Mouse (Mus musculus): ENCODE measurements around the gene Adam8. TPM values are rescaled to one million over a fixed set of nuclear protein-coding genes. Genes with fewer than 3 reads are reported as not detected.

The Adam8 gene
- polyA plus RNA-seq, 1 experiment from 2014 or later = 2.8 TPM

GRCm38 (mm10) chr7:139956658-139957057, 35.7 kb downstream of the Adam8 start:
- peaks cover 4% of the 10 kb centered on the region for H3K4me1 ChIP-seq (ENCODE audit: control insufficient read depth, insufficient read depth, low read length)
- 71% methylated on average over 3 of the region's 3 CpGs for WGBS
- H3K4me2 ChIP-seq (ENCODE audit: low read depth, low read length) = no peak overlapping the region
- no peak for ATAC-seq (replicated peaks; ENCODE audit: extremely low read depth, insufficient read depth, low FRiP score)
- H3K9me3 ChIP-seq (replicated peaks; ENCODE audit: control insufficient read depth, low read length) = no peaks in the 10 kb centered on the region
- H3K27ac ChIP-seq (ENCODE audit: low read length) = no peak overlapping the region
- no peak overlapping the region for H3K9ac ChIP-seq (ENCODE audit: low read length)
- H3K27me3 ChIP-seq (ENCODE audit: control insufficient read depth, insufficient read depth, low read length) = peaks cover 9% of the 10 kb centered on the region
- no peak overlapping the region for H3K4me3 ChIP-seq (ENCODE audit: low read length)
- no peaks in the 10 kb centered on the region for H3K36me3 ChIP-seq (ENCODE audit: control insufficient read depth, insufficient read depth)

- Histone ChIP-seq H3K27ac (ENCODE audit: low read length) (no peak overlapping the region), H3K4me1 (ENCODE audit: control insufficient read depth, insufficient read depth, low read length) (peaks cover 7% of the 10 kb centered on the region), H3K9me3 (replicated peaks; ENCODE audit: control insufficient read depth, low read length) (no peaks in the 10 kb centered on the region), H3K27me3 (ENCODE audit: control insufficient read depth, insufficient read depth, low read length) (peaks cover 7% of the 10 kb centered on the region), H3K4me2 (ENCODE audit: low read depth, low read length) (no peak overlapping the region), H3K9ac (ENCODE audit: low read length) (no peak overlapping the region), H3K36me3 (ENCODE audit: control insufficient read depth, insufficient read depth) (no peaks in the 10 kb centered on the region), H3K4me3 (ENCODE audit: low read length) (no peak overlapping the region)
- no peak for ATAC-seq (replicated peaks; ENCODE audit: extremely low read depth, insufficient read depth, low FRiP score)
- WGBS = 78% methylated on average over 4 of the region's 4 CpGs
Observed at GRCm38 (mm10) chr7:139955505-139955904, 36.9 kb downstream of the Adam8 start.

- WGBS = 73% methylated on average over 6 of the region's 6 CpGs
- Histone ChIP-seq H3K4me2 (ENCODE audit: low read depth, low read length) (no peak overlapping the region), H3K9me3 (replicated peaks; ENCODE audit: control insufficient read depth, low read length) (no peaks in the 10 kb centered on the region), H3K4me3 (ENCODE audit: low read length) (no peak overlapping the region), H3K27me3 (ENCODE audit: control insufficient read depth, insufficient read depth, low read length) (peaks cover 17% of the 10 kb centered on the region), H3K27ac (ENCODE audit: low read length) (no peak overlapping the region), H3K9ac (ENCODE audit: low read length) (no peak overlapping the region), H3K4me1 (ENCODE audit: control insufficient read depth, insufficient read depth, low read length) (peaks cover 3% of the 10 kb centered on the region), H3K36me3 (ENCODE audit: control insufficient read depth, insufficient read depth) (no peaks in the 10 kb centered on the region)
- no peak for ATAC-seq (replicated peaks; ENCODE audit: extremely low read depth, insufficient read depth, low FRiP score)
Observed at GRCm38 (mm10) chr7:139951991-139952633, 40.2 kb downstream of the Adam8 start.

- ATAC-seq (replicated peaks; ENCODE audit: extremely low read depth, insufficient read depth, low FRiP score) = no peak
- Histone ChIP-seq H3K4me3 (ENCODE audit: low read length) (peak overlapping the region; percentile 76), H3K9me3 (replicated peaks; ENCODE audit: control insufficient read depth, low read length) (no peaks in the 10 kb centered on the region), H3K27me3 (ENCODE audit: control insufficient read depth, insufficient read depth, low read length) (peaks cover 20% of the 10 kb centered on the region), H3K27ac (ENCODE audit: low read length) (peak overlapping the region; percentile 59), H3K4me1 (ENCODE audit: control insufficient read depth, insufficient read depth, low read length) (peaks cover 3% of the 10 kb centered on the region), H3K4me2 (ENCODE audit: low read depth, low read length) (peak overlapping the region; percentile 97), H3K36me3 (ENCODE audit: control insufficient read depth, insufficient read depth) (no peaks in the 10 kb centered on the region), H3K9ac (ENCODE audit: low read length) (peak overlapping the region; percentile 68)
- 5% methylated on average over 16 of the region's 16 CpGs for WGBS
Observed at GRCm38 (mm10) chr7:139951079-139951478, 41.3 kb downstream of the Adam8 start.

GRCm38 (mm10) chr7:139950283-139950971, 41.9 kb downstream of the Adam8 start:
- peak overlapping the region; percentile 68 for H3K9ac ChIP-seq (ENCODE audit: low read length)
- no peaks in the 10 kb centered on the region for H3K36me3 ChIP-seq (ENCODE audit: control insufficient read depth, insufficient read depth)
- H3K27ac ChIP-seq (ENCODE audit: low read length) = peak overlapping the region; percentile 59
- H3K4me1 ChIP-seq (ENCODE audit: control insufficient read depth, insufficient read depth, low read length) = peaks cover 3% of the 10 kb centered on the region
- peak; percentile 71 for ATAC-seq (replicated peaks; ENCODE audit: extremely low read depth, insufficient read depth, low FRiP score)
- peaks cover 26% of the 10 kb centered on the region for H3K27me3 ChIP-seq (ENCODE audit: control insufficient read depth, insufficient read depth, low read length)
- peak overlapping the region; percentile 97 for H3K4me2 ChIP-seq (ENCODE audit: low read depth, low read length)
- WGBS = under 1% methylated on average over 33 of the region's 33 CpGs
- peak overlapping the region; percentile 76 for H3K4me3 ChIP-seq (ENCODE audit: low read length)
- H3K9me3 ChIP-seq (replicated peaks; ENCODE audit: control insufficient read depth, low read length) = no peaks in the 10 kb centered on the region

GRCm38 (mm10) chr7:139949893-139950282, 42.5 kb downstream of the Adam8 start:
- Histone ChIP-seq H3K9ac (ENCODE audit: low read length) (peak overlapping the region; percentile 68), H3K4me1 (ENCODE audit: control insufficient read depth, insufficient read depth, low read length) (peaks cover 3% of the 10 kb centered on the region), H3K36me3 (ENCODE audit: control insufficient read depth, insufficient read depth) (no peaks in the 10 kb centered on the region), H3K4me2 (ENCODE audit: low read depth, low read length) (peak overlapping the region; percentile 97), H3K27me3 (ENCODE audit: control insufficient read depth, insufficient read depth, low read length) (peaks cover 31% of the 10 kb centered on the region), H3K4me3 (ENCODE audit: low read length) (peak overlapping the region; percentile 76), H3K9me3 (replicated peaks; ENCODE audit: control insufficient read depth, low read length) (no peaks in the 10 kb centered on the region), H3K27ac (ENCODE audit: low read length) (peak overlapping the region; percentile 51; the same call in 1 of the 2 replicates)
- under 1% methylated on average over 15 of the region's 15 CpGs for WGBS
- ATAC-seq (replicated peaks; ENCODE audit: extremely low read depth, insufficient read depth, low FRiP score) = peak; percentile 83

- H3K36me3 ChIP-seq (ENCODE audit: control insufficient read depth, insufficient read depth) = no peaks in the 10 kb centered on the region
- H3K9ac ChIP-seq (ENCODE audit: low read length) = no peak overlapping the region
- peaks cover 9% of the 10 kb centered on the region for H3K4me1 ChIP-seq (ENCODE audit: control insufficient read depth, insufficient read depth, low read length)
- no peaks in the 10 kb centered on the region for H3K9me3 ChIP-seq (replicated peaks; ENCODE audit: control insufficient read depth, low read length)
- H3K27me3 ChIP-seq (ENCODE audit: control insufficient read depth, insufficient read depth, low read length) = peaks cover 69% of the 10 kb centered on the region
- ATAC-seq (replicated peaks; ENCODE audit: extremely low read depth, insufficient read depth, low FRiP score) = no peak
- WGBS = 36% methylated on average over 5 of the region's 5 CpGs
- H3K4me3 ChIP-seq (ENCODE audit: low read length) = no peak overlapping the region
- H3K27ac ChIP-seq (ENCODE audit: low read length) = no peak overlapping the region
- H3K4me2 ChIP-seq (ENCODE audit: low read depth, low read length) = no peak overlapping the region
Observed at GRCm38 (mm10) chr7:139946032-139946431, 46.3 kb downstream of the Adam8 start.

- H3K27ac ChIP-seq (ENCODE audit: low read length) = no peak overlapping the region
- peaks cover 74% of the 10 kb centered on the region for H3K27me3 ChIP-seq (ENCODE audit: control insufficient read depth, insufficient read depth, low read length)
- H3K4me2 ChIP-seq (ENCODE audit: low read depth, low read length) = no peak overlapping the region
- peaks cover 9% of the 10 kb centered on the region; the same call in 1 of the 2 replicates for H3K4me1 ChIP-seq (ENCODE audit: control insufficient read depth, insufficient read depth, low read length)
- H3K9ac ChIP-seq (ENCODE audit: low read length) = no peak overlapping the region
- H3K9me3 ChIP-seq (replicated peaks; ENCODE audit: control insufficient read depth, low read length) = no peaks in the 10 kb centered on the region
- no peak overlapping the region for H3K4me3 ChIP-seq (ENCODE audit: low read length)
- WGBS = 22% methylated on average over 5 of the region's 5 CpGs
- no peaks in the 10 kb centered on the region for H3K36me3 ChIP-seq (ENCODE audit: control insufficient read depth, insufficient read depth)
- ATAC-seq (replicated peaks; ENCODE audit: extremely low read depth, insufficient read depth, low FRiP score) = no peak
Observed at GRCm38 (mm10) chr7:139945516-139945915, 46.8 kb downstream of the Adam8 start.

Data from heart, embryonic 16.5 days (tissue).